Mouse (Mus musculus) frontal cortex, adult (tissue): ENCODE measurements at regions not wholly inside any gene's neighbourhood (a gene's known extent, or its start where the extent isn't known, plus 50 kb on each side); places are given as distances from the start of the nearest gene placed in this dataset.
A peak's percentile ranks its signal among the peaks of the same experiment; 100 is the strongest.

Experiments used
- ATAC-seq: cut with Nextera tagmentation; 2 replicates; pipeline ENCODE4 v1.9.2; 2017; ENCODE audit warnings: mild to moderate bottlenecking, moderate library complexity, mixed read lengths; ENCODE audit not compliant: low TSS enrichment

DNA sequence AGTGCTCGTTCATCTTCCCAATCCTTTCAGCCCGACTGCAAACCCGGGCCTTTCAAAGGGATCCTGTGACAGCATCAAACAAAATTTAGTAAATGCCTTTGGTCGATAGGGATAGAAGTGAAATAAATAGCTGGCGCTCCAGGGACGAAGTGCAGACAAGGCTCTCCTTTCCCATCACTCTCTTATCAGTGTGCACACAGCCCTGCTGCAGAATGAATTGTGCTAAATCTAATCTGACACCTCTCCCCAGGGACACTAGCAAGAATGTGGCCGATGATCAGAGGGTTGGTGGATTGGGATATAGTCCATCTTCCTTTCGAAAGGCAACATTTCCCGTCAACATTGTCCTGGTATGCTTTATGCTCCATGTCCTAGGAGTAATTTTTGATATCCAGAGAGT, 1372.9 kb upstream of the Tenm4 start:
- ATAC-seq, result no peak

DNA sequence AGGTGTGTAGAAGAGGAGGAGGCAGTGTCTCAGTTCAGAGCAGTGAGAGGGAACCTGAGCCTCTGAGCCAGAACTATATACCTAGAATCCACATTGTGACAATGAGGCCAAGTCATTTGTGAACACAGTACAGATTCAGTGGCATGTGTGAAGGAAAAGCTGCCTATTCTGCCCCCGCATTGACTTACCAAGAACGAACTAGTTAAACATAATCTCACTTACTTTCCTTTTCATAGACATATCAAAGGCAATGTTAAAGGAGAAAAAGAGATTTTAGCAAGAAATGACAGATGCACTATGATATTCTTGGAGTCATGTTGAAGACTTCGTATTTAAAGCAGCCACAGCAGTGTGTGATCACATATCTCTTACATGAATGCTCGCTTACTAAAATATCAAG, 1329.8 kb upstream of the Tenm4 start:
- peak; percentile 78 for ATAC-seq

DNA sequence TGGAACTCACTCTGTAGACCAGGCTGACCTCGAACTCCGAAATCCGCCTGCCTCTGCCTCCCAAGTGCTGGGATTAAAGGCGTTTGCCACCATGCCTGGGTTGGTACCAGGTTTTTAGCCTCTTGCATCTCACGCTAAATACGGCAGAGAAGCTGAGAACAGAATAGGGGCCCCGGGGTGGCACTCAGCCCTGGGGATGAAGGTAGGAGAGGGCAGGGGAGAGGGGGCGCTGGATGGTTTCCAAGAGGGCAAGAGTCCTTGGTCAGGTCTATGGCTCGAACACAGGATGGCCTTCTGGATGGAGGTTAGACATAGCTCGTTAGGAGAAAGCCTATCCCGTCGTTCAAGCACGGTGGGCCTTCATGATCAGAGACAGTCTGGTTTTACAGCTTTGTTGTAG, 1319.7 kb upstream of the Tenm4 start:
- ATAC-seq, result no peak

DNA sequence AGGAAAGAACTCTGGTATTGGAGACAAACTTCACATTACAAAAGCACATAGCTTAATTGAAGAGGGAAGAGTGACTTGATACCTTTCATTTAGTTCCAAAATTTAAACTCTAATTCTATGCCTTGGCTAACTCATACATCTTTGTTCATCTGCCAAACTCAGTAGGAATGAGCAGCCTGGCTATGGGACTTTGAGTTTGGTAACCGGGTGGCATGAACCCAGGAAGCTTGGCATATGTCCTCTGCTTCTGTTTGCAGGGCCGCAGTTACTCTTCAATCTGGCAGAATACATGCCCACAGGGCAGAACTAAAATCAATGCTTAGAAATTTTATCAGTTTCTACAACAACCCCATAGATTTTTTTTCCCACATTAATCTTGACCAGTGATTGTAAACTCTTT, 1314.4 kb upstream of the Tenm4 start:
- ATAC-seq, result no peak

DNA sequence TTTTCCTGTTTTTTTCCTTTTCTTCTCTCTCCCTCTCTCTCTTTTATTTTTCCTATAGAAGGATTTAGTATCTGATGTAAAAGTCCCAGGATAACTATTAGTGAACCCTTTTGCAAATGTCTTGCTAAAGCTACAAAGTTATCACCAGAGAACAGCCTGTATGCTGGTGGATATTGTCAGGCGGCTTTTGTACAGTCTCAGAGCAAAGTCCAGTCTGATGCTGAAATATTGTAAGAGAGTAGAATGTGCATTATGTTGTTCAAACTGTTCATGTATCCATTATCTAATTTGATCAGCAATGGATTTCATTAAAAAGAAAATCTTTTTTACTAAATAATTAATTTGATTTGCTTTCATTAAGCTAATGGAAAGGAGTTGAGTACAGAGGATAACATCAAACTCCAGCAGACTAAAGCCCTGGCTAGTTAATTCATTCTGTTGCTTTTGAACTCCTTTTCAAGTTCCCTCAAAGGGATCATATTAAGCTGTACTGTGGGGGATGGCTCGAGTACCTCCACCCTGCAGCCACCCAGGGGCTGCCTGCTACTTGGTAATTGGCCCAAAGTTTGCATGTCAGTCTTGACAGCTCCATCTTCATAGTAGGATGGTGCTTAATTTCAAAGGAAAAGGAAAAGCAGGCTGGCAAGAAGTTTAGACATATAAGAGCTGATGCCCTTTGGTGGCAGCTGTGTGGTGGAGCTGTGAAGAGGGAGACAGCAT, 1280.2 kb upstream of the Tenm4 start:
- ATAC-seq, result no peak

DNA sequence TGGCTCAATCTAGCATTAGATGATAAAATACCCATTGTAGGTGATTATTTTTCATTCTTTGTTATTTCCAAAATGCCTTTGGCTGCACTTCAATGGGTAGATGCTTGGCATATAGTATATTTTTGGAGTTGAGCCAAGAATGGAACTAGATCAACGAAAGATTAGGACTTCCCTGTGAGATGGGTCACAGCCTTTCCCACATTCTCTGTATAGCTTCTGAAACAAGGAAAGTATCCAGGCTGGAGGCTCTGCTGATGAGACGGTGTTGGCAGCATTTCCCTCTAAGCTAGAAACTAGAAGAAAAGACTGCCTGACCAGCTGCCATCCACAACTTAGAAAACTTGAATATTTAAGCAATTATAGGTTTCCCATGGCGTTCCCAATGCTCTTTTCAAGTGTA, 1273.0 kb upstream of the Tenm4 start:
- no peak for ATAC-seq

DNA sequence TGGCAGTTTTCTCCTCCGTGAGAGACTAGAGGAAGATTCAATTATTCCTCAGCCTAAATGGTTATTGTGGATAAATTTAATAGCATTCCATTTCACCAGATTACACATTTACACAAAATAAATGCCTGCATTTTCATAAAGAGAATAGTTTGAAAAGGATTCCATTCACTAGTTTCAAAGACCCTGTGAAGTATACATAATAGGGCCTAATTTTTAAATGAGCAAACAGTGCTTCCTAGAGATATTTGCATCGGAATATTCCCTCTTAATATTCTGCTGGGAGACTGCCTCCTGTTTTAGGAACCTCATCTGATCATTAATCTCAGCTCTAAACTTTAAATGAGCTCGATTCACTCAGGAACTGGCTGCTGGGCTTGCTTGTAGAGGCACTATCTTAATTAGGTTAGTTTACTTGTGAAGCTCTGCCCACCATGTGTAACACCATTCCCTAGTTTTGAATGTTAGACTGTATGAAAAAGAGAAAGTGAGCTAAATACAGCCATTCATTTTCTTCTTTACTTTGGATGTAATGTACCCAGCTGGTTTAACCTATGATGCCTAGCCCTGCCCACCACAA, 1244.4 kb upstream of the Tenm4 start:
- no peak for ATAC-seq

DNA sequence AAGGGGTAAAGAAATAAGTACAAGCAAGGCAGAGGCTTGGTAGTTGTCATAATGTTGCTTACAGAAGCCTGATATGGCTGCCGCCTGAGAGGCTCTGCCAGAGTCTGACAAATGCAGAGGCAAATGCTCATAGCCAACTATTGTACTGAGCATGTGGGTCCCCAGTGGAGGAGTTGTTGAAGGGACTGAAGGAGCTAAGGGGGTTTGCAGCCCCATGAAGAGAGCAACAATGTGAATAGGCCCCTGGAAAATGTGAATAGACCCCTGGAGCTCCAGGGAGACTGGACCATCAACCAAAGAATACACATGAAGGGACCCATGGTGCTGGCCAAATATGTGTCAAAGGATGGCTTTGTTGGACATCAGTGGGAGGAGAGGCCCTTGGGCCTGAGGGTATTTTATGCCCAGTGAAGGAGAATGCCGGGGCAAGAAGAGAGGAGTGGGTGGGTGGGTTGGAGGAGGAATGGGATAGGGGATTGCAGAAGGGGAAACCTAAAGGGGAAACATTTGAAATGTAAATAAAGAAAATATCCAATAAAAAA, 1207.2 kb upstream of the Tenm4 start:
- no peak for ATAC-seq

DNA sequence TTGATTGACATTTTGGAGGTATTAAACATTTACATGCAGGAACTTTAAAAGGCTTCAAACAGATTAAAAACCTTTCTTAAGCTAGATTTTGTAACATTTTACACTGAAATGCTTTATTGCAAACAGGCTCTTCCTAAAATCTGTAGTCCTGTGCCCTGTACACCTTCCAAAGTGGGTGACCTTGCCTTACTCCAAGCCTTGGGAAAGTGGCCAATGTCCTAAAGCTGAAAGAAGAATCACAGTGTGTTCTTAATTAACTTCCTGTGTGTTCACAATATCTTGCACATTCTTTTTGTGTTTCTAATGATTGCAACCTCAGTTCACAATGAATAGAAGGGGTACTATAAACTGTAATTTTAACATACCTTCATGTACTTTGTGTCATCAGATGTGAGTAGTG, 1203.4 kb upstream of the Tenm4 start:
- no peak for ATAC-seq

DNA sequence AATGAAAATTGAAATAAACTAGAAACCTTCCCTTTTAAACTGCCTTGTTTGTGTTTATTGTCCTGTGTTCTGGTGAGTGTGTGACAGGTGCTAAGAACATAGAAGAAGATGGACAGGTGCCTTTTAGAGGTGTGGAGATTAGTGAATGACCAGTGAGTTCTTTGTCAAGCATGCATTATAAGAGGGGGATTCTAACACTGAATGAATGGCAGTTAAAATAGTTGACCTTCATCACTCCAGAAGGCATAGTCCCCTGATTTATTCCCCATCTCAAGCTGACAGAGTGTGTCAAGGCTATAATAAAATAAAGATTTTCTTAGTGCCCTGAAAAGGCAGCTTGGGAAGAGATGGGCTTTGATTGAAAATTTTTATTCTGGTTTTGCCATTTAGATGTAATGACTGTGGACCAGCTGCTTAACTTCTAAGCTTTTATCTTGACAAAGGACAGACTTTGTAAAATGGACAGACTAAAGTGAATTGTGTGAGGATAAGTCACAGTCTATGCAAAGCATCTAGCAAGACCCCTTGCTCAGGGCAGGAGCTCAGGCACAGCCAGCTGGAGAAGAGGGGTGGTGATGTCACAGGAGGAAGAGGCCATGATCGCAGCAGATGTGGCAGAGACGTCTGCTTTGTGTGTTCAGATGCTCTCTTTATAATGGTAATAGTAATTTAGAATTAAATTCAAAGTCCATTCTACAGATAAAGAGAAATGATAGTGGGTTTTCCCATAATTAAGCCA, 1195.8 kb upstream of the Tenm4 start:
- no peak for ATAC-seq

DNA sequence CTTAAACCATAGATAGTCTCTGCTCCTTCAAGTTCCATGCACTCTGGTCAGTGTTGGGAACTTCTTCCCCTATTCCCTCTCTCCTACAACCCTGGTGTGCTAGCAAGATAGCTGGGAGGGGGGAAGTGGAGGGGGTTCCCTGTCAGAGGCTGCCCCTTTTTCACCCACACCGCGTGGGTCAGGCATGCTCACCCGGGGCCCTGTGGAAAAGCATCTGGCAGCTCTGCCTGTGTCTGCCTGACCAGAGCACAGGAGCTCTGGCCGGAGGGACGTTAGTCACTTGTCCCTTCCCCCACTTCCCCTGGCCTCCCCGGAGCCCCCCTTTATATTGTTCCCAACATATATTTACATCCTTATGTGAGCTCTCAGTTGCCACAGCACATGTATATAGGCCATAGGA, 1174.8 kb upstream of the Tenm4 start:
- ATAC-seq, result no peak

DNA sequence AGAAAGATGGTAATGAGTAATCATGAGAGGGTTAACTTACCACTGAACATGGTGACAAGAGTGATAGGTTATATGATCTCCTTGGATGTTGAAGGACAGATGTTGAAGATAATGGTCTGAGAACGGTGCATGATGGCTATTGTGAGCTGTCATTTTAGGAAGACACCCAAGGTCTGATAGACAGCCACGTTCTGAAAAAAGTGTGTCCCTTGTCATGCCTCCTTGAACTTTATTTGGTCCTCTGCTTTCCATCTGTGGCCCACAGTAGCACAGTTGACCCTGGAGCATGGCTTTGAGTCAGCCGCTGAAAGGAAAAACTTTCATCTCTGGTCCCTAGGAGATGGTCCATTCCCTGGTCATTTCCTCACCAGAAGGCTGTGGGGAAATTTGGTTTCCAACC, 1166.9 kb upstream of the Tenm4 start:
- no peak for ATAC-seq

DNA sequence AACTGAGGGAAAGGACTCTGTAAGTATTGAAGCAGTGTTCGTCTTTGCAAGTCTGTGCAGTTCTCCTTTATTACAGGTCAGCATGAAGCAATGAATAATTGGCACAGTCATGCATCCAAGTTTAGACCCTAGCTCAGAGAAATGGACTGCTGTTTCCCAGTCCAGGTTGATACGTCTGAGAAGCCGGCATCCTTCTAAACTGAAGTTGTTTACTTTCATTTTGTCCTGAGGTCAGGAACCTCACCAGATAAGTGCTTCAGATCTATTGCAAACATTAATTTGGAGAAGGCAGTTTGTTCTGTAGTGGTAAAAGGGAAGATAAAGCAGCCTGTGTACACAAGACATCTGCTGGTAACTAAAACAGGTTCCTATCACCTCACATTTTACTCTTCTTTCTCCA, 1165.6 kb upstream of the Tenm4 start:
- no peak for ATAC-seq

DNA sequence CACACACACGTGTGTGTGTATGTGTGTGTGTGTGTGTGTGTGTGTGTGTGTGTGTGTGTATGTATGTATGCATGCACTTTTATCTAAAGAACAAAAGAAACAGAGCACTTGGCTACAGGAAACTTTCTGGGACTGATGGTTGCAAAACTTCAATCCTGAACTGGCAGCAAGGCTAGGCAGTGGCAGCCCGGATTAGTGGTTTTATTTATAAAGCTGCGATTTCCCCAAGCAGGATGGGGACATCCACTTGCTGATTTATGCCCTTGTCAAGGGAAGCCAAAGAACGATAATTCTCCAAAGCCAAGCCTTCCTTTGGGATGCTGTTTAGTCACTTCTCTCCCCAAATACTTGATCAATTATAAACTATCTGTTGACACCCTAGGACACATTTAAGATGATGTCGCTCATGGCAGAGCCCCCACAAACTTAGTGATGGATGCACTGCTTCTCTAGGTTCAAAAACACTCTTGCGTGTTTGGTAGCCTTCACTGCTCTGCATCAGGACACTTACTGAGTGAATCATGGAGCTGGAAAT, 1162.1 kb upstream of the Tenm4 start:
- no peak for ATAC-seq

DNA sequence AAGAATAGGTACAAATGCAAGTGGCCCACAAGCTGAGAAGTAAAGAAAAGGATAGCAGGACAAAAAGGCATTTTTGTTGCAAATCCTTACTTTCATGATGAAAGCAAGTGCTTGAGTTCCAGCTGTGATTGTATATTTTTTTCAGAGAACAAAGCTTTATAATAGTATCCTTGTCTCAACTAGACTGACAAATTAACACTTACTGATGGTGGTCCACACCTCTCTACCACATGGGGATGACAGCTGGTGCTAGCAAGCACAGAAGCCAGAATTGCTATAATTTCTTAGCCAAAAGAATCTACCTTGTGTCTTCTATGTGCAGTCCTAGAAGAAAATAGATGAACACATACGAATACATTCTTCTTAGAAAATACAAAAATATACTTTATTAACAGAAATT, 1150.8 kb upstream of the Tenm4 start:
- no peak for ATAC-seq

DNA sequence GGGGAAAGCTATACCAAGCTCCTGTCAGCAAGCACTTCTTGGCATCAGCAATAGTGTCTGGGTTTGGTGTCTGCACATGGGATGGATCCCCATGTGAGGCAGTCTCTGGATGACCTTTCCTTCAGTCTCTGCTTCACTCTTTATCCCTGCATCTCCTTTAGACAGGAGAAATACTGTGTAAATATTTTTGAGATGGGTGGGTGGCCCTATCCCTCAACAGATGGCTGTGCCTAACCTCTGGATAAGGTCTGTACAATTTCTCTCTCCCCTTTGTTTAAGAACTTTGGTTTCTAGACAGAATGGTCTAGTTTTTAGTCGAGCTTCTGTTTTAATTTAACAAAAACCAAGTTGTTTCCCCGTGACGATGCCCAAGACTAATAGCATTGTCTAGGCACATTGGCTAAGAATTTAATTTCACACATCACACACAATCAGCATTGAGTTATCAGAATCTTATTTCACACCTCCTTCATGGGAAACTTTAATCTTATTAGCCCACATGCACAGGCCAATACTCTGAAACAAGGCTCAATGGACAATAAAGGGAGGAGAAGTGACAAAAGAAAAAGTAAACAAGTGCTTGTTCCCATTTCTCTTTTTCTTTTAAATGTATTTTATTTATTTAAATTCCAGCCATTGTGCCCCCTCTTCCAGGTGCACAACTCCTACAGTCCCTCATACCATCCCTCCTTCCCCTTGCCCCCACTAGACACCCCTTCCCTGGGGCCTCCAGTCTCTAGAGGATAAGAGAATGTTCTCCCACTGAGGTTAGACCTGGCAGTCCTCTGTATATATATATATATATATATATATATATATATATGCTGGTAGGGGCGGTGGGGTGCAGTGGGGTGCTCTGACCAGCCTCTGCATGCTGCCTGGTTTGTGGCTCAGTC, 1142.9 kb upstream of the Tenm4 start:
- no peak for ATAC-seq
